Mouse (Mus musculus): ENCODE measurements around the gene Efna3.

DNA sequence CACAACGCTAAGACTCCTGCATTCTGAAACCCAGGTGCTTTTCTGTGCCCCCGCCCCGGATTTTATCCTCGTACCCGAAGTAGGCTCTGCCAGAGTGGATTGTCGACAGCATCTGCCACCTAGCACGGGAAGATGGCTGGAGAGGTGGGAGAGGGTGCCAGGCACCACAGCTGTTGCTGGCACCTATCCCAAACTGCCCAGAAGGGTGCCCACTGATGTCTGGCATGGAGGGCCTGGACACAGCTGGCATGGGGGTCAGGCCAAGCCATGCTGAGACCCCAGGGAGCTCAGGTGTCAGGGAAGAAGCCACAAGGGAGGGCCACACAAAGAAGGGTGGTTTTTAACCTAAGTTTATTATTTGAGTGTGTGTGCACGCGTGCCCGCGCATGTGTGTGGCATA, 10.3 kb upstream of the Efna3 start:
- no peak for TF ChIP-seq POLR2A (IDR thresholded peaks at IDR 0.05; ENCODE audit: borderline replicate concordance, extremely low read depth, insufficient read depth, insufficient read length, poor library complexity, severe bottlenecking)
- no peak for TF ChIP-seq CTCF (IDR thresholded peaks at IDR 0.05; ENCODE audit: borderline replicate concordance, extremely low read depth, insufficient read depth, insufficient read length)
